Mouse (Mus musculus) layer of hippocampus, adult 9-10 months (tissue): ENCODE results near the gene Lpp.

ENCODE experiments used
- DNase-seq: peaks from one replicate; pipeline ENCODE4 v3.0.0; 2022; ENCODE audit warnings: low spot score

Gene Lpp

GRCm38 (mm10) chr16:24471029-24471428 lies 77.7 kb downstream of the Lpp start:
- DNase-seq, result no peak

- no peak for DNase-seq
Measured at GRCm38 (mm10) chr16:24471801-24472200, 78.5 kb downstream of the Lpp start.

GRCm38 (mm10) chr16:24473966-24474365 lies 80.7 kb downstream of the Lpp start:
- no peak for DNase-seq

- no peak for DNase-seq
Measured at GRCm38 (mm10) chr16:24474781-24475180, 81.5 kb downstream of the Lpp start.

- DNase-seq, result no peak
Measured at GRCm38 (mm10) chr16:24475305-24475947, 82.1 kb downstream of the Lpp start.

DNA sequence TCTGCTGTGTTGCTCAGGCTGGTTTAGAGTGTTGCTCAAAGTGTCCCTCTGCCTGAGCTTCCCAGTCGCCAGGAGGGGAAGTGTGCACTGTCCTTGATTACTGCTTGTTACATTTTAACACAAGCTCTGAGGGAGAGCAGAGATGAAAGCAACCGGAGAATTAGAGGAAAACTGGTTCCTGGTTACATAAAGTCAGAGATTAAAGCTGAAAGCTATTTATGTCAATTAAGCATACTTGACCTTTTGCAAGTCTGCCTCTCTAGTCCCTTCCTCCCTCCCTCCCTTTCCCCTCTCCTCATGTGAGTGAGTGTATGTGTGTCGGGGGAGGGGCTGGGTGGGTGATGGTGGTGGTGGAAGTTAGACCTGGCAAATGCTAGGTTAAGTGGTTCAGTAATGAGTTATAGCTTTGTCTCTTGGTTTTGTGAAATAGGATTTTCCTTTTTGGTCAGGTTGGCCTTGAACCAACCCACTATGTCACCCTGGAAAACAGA lies 83.6 kb downstream of the Lpp start:
- DNase-seq, result no peak

DNA sequence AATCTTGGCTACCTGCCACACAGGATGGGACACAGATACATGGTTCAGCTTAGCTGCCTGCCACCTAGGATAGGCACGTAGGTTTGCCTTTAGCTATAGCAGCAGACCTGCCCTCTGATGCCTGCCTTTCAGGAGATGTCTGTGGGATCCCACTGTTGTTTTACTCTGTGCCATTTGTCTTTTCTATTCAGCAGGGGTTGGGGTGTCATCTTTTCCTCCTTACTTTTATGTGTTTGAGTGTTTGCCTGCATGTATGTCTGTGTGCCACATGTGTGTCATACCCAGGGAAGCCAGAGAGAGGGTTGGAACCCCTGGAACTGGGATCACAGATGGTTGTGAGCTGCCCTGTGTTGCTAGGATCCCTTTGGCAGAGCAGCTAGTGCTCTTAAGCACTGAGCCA lies 84.7 kb downstream of the Lpp start:
- no peak for DNase-seq

- no peak for DNase-seq
Measured at GRCm38 (mm10) chr16:24478851-24479250, 85.5 kb downstream of the Lpp start.

GRCm38 (mm10) chr16:24482648-24483047 lies 89.3 kb downstream of the Lpp start:
- no peak for DNase-seq

DNA sequence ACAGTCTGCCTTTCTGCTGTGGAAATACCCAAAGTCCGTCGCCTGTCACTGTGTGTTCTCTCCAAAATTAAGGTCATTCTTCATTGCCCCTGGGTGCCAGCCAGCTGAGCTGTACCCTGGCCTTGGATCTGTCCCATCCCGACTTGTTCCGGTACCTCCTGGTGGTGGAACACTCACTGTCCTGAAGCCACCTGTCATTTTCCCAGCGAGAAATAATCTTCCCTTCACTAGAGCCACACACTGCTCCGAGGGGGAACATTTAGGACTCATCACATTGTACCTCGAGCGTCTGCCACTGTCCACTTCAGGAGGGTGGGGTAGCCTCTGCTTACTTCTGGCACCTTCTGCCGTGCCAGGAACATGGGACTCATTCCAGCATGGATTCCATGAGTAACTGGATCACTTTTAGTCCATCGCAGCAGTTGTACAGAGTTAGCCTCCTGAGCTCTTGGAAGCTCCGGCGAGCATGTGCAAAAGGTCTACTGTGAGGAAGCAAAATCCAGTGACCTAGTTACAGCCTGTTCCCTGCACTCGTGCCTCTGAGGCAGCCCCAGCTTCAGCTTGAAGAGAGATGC lies 90.3 kb downstream of the Lpp start:
- DNase-seq, result no peak

DNA sequence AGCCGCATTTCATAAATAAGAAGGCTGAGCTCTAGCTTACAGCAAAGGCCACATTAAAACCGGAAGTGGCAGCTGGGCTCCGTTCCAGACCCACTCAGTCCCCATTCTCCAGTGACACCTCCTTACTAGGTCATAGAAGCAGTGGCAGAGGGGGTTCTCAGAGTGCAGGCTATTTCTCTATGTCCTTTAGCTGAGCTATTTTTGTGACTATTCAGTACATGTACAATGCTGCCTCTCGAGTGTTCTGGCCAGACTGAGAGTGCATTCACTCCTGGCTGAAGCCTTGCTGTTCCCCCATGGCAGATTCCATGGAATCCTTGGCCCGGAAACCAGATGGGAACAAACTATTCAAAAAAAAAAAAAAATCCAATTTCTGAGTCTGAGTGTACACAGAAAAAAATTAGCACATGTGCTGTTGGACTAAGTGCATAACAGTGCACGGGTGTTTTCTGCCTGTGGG lies 94.5 kb downstream of the Lpp start:
- DNase-seq, result peak; percentile 27

DNA sequence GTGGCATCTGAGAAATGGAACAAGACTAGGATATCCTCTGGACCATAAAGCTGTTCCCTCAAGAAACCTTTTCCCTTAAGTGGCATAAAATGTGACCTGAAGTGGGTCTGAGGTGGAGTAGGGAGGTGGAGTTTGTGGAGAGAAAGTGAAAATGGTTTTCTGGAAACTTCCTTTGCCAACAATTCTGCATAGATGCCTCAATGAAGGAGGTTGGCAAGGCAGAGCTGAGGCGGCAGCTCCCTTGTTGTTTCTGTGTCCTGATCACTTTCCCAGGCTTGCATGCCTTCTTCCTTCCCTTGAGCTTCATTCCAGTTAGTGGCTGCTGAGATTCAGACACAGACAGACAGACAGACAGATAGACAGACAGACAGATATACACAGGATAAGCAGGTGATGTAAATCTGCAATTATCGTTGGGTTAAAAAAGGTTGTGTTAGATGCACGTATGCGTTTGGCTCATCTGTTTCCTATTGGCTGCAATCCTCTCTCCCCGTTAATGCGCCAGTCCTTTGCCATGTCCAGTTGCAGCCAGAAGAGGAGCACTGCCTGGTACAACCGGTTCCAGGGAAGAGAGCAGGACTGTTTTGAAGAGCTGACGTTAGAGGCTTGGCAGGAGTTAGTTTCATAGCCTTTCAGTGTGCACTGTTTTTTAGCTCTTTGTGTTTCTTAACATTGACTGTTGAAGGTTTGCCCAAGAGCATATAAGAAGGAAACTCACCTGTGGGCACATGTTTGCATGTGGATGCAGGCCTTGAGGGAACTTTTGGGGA lies 96.4 kb downstream of the Lpp start:
- no peak for DNase-seq

DNA sequence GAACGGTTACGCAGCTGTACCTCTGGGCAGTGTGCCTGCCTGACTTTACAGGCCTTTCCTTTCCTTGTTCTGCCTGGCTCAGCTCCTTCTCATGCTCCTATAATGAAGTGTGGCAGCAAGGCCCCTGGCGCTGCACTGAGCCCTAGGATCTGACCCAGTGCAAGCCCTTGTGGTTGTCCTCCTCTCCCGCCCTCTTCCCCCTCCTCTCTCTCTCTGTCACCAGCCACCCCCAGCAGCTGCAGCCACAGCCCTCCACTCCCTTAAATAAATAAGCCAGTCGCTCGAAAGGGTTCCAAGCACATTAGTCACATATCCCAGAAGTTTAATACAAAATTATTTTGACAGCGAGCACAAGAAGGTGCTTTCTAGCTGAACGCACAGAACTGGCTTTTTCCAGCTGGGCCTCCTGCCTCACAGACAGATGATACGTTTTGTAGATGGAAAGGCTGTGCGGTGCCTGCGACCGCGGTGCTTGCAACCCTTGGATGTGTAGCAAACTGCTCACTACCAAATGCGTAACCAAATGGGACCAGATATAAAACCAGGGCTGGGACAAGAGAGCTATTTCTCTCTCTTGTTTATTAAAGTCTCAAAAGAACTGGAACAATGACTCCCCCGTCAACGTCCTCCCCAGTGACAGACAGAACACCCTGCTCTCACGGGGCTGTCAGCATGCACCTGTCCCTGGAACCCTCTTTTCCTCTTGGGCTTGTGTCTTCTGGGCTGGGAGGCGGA lies 97.6 kb downstream of the Lpp start:
- no peak for DNase-seq

DNA sequence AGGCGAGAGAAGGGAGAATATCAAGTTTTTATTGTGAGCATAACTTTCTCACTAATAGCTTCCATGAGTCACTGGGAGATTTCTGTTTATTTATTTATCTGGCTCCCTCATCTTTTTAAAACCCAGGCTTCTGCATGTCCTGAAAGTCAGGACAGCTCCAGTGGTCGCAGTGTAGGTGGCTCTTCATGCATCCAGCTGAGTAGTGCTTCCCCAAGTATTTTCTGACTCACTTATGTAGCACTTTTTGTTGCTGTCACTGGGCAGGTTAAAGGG lies 98.1 kb downstream of the Lpp start:
- no peak for DNase-seq

GRCm38 (mm10) chr16:24492194-24492940 lies 99.1 kb downstream of the Lpp start:
- no peak for DNase-seq

- DNase-seq, result no peak
Measured at GRCm38 (mm10) chr16:24494531-24494930, 101.2 kb downstream of the Lpp start.

DNA sequence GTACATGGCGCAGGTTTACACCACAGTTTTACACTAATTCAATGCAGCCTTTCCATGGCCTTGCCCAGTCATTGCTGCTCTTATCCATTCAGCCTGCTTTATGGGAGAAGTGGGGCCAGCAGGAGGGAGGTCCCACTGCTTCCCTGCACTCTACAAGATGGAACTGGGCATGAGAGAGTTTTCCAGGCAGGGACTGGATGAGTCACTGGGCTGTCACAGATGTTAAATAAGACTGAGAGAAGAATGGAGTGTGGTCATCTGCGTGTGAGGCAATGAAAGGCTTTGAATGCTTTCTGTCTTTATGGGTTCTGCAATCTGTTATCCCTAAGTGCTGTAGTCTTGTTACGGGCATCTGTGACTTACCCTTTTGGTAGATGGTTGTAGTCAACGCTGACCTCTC lies 102.2 kb downstream of the Lpp start:
- no peak for DNase-seq

DNA sequence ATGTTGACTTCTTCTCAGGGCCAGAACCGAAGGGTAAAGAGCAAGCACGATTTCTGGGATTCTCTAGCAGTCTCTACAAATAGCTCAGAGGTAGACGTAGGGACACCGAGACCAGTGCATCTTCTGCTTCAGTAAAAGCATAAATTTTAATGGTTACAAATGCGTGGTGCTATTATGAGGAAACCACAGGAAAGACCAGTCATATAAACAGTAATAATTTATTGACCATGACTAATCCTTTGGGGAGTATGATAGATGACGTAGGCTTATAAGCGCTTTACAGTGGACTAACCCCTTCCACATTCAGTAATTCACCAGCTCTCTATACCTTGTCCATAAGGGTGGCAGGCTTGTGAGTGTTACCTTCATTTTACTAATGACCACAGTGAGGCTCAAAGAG lies 103.3 kb downstream of the Lpp start:
- no peak for DNase-seq

GRCm38 (mm10) chr16:24497413-24497812 lies 104.1 kb downstream of the Lpp start:
- no peak for DNase-seq

GRCm38 (mm10) chr16:24498103-24498659 lies 104.9 kb downstream of the Lpp start:
- no peak for DNase-seq

DNA sequence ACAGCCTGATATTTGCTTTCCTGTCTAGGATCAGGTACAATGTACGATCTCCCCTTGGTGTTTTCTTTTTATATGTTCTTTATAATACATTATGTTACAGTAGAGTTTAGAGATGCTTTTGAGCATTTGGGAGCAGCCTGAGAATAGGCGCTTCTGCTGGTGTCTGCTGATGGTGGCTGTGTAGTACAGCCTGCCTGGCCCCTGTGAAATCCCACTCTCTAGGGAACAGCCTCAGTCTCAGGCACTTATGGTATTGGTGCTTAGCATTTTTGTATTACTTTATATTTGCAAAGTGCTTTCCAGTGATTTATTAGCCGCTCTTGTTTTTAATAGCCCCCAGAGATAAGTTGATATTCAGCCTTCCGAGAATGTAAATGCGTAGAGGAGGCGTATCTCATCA lies 107.9 kb downstream of the Lpp start:
- DNase-seq, result no peak
